Mouse (Mus musculus) bone marrow macrophage, adult 2 months (primary cell): ENCODE results near the gene 6430571L13Rik. TPM values are rescaled to one million over a fixed set of nuclear protein-coding genes. Genes with fewer than 3 reads are reported as not detected.

Source experiments
- H3K27ac ChIP-seq: 2 replicates; pipeline ENCODE4 v1.5.1; 2012; ENCODE audit warnings: low read depth, low read length; ENCODE audit not compliant: insufficient read depth
- H3K4me1 ChIP-seq: 2 replicates; pipeline ENCODE4 v1.6.1; 2012; ENCODE audit warnings: low read length; ENCODE audit not compliant: control insufficient read depth, insufficient read depth
- H3K4me3 ChIP-seq: 2 replicates; pipeline ENCODE4 v1.5.1; 2012; ENCODE audit warnings: mild to moderate bottlenecking, low read length, moderate library complexity; ENCODE audit not compliant: insufficient read depth
- CTCF ChIP-seq: IDR thresholded peaks from 2 replicates; pipeline ENCODE4 v1.5.1; 2012; ENCODE audit warnings: low read depth, mild to moderate bottlenecking, low read length, moderate library complexity
- POLR2A ChIP-seq: IDR thresholded peaks from 2 replicates; pipeline ENCODE4 v1.6.1; 2012; ENCODE audit warnings: mild to moderate bottlenecking, low read depth, low read length, borderline replicate concordance
- polyA plus RNA-seq: library from polyadenylated mRNA; stranded (reverse); fragments of >200 nt; gene quantifications from 2 replicates; pipeline ENCODE4 v1.2.4, GENCODE M21; 2012; ENCODE audit not compliant: missing spikeins, insufficient read depth, insufficient read length

Gene 6430571L13Rik
- polyA plus RNA-seq, 1 experiment: not detected

DNA sequence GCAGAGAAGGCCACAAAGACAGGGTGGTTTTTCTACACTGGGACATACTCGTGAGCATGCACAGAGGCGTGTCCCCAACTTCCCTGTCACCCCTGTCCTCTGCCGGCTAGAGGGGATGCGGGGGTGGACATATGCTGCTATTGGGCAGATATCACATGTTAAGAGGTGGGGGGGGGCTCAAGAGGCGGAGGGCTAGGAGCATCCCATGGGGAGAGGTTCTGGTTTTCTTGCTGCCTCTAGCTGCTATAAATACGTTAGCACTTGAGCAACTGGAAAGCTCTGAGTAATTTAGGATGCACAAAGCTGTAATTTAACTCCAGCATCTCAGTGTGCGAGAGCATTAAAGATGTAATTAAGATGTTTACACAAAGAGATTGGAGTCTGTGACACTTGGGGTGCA, 8.9 kb downstream of the 6430571L13Rik start:
- Histone ChIP-seq H3K27ac (no peak overlapping the region), H3K4me1 (no peaks in the 10 kb centered on the region), H3K4me3 (no peak overlapping the region)
- TF ChIP-seq CTCF (no peak), POLR2A (no peak)

DNA sequence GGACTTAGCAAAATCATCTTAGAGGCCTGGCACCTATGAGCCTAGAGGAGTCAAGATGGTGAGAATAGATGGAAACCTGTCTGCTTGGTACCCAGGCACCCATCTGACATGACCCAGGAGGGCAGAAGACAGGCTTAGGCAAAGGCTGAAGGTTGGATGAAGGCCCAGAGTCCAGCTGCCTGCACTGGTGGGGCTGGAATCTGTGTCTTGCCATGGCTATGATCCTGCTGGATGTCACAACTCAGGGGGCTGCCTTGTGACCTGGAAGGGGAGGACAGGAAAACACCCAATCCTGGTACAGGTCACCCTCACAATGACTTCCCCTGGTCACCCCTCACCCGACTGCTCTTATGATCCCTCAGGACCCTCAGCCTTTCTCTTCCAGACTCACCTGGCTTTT, 14.4 kb downstream of the 6430571L13Rik start:
- H3K4me1 ChIP-seq: no peaks in the 10 kb centered on the region
- TF ChIP-seq POLR2A: no peak
- no peak for TF ChIP-seq CTCF
- no peak overlapping the region for H3K27ac ChIP-seq
- no peak overlapping the region for H3K4me3 ChIP-seq

DNA sequence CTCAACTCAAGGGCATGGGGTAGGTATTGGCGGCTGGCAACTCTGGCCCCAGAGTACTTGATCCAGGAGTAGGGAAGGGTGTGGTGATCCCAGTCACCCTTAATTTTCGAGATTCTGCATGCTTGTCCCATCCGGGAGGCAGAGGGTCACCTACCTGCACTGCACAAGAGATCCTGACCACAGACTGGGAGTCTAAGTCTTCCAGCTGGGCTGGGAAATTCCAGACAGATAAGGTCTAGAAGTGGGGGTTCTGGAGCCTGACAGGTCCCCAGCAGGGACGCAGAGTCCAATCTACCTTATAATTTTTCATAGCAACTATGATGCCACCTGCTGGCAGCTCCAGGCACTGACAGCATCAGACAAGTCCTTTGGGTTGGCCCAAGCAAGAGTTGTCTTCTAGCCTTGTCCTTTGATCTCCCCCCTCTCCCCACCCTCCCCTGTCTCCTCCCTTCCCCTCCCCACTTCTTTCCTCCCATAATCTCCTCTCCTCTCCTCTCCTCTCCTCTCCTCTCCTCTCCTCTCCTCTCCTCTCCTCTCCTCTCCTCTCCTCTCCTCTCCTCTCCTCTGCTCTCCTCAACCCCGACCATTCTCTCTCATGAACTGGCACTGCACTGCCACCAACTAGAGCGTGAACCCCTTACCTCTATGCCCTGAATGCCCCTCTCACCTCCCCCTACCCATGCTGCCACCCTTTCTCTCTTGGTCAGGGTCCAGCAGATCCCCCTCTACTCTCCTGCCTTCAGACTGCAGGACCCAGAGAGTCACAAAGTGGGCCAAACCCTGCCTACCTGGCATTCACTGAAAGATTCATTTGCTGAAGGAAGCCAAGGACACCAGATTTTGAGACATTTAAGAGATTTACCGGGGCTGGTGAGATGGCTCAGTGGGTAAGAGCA, 15.7 kb downstream of the 6430571L13Rik start:
- no peak overlapping the region for H3K4me3 ChIP-seq
- H3K27ac ChIP-seq: no peak overlapping the region
- no peak for TF ChIP-seq POLR2A
- TF ChIP-seq CTCF: peak; percentile 88
- H3K4me1 ChIP-seq: no peaks in the 10 kb centered on the region

DNA sequence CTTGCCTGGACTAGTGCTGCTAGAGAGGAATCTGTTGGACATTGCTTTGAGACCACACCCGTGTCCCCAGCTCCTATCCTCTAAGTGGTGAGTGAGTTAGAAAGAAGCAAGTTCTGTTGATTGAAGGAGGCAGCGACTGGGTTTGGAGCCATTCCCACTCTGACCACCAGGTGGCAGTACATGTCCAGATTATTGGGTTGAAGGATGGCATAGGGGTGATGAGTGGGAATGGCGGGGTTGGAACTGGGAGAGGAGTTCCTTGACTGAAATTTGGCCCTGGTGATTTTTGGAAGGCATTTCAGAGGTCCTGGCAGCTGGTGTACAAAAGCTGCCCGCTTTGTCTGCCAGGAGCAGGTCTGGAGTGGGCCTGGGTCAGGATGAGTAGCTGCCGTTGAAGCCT, 17.2 kb downstream of the 6430571L13Rik start:
- Histone ChIP-seq H3K4me1 (no peaks in the 10 kb centered on the region), H3K27ac (no peak overlapping the region), H3K4me3 (no peak overlapping the region)
- TF ChIP-seq CTCF (peak; percentile 86), POLR2A (no peak)

DNA sequence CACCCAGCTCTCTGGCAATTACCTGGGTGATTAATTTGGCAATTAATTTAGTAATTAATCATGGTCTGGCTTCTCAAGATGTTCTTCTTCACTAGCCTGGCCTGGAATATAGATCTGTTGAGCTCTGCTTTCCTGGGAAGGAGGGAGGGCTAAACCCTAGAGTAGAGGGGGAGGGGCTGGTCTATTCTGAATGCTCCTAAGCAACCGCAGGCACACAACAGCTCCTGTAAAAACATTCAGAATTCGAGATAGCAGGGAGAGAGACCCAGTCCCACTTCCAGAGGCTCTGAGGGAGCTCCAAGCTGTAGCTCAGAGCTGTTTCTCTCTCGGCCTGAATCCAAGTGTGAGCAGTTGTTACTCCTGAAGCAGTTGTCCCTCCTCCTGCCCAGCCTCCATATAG, 20.6 kb downstream of the 6430571L13Rik start:
- TF ChIP-seq CTCF: no peak
- TF ChIP-seq POLR2A: no peak
- Histone ChIP-seq H3K4me3 (no peak overlapping the region), H3K27ac (no peak overlapping the region), H3K4me1 (no peaks in the 10 kb centered on the region)

DNA sequence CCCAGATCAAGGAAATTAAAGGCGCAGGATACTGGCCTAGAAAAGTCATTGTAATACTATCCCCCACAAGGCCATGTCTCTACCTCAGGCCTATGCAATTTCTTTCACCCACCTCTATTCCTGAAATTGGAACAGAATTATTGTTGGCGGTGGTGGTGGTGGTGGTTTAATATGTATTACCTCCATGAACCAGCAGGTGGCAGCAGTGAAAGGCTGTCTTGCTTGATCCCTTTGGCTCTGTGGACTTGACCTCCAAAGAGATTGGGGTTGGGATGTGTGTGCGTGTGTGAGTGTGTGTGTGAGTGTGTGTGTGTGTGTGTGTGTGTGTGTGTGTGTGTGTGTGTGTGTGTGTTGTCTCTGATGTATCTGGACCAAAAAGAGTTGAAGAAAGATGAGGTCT, 26.2 kb downstream of the 6430571L13Rik start:
- H3K4me1 ChIP-seq: no peaks in the 10 kb centered on the region
- no peak for TF ChIP-seq POLR2A
- H3K4me3 ChIP-seq: no peak overlapping the region
- H3K27ac ChIP-seq: no peak overlapping the region

DNA sequence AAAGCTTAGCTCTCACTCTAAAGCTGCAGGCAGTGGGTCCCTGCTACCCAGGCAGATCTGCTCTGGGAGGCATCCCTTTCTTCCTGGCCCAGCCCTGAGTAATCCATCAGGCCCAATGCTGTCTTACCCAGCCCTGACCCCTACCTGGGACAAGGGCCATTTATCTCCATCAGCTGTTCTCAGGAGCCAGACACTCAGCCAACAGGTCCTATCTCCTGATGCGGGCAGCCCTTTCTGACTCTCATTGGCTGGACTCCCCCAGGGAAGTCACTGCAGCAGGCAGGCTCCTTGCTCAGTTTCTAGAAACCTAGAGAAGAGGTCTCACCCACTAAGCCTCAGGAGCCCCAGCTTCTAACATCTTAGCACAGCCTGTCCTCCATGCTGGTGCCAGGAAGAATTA, 27.9 kb downstream of the 6430571L13Rik start:
- Histone ChIP-seq H3K4me1 (no peaks in the 10 kb centered on the region), H3K4me3 (no peak overlapping the region), H3K27ac (no peak overlapping the region)
- TF ChIP-seq CTCF: no peak
- TF ChIP-seq POLR2A: no peak

DNA sequence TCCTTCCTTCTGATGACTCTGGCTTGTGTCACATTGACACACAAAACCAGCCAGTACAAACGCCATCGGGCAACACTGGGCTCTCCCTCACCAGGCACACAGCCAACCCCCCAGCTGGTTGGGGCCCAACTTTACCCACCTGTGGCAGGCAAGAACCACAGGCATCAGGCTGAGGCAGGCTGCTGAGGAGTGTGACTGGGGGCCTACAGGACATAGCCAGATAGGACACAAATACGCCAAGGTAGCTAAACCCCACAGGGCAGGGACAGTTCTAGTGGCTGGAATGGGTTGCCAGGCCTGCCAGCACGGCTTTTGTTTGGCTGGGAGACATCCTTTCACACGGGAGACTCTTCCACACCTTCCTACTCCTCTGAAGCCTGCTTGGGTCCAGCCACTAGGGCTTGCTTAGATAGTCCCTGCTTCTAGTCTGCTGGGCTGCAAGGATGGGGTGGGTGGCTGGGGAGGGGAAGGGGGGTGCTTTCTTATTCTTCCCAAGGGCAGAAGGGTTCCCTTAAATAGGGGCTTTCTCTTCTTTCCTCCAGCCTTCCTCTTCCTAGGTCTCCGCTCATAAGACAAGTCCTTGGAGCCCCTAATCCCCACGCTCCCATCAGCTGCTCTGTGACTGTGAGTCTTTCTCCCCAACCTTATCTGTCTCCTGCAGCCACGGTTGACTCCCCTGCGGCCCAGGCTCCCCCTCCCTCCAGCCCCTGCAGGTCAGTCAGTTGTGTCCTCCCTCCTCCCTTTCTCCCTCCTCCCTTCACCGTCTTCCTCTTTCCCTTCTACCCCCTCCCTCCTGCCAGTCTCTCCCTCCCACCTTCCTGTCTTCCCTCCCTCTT, 29.1 kb downstream of the 6430571L13Rik start:
- no peak overlapping the region for H3K4me3 ChIP-seq
- no peaks in the 10 kb centered on the region for H3K4me1 ChIP-seq

DNA sequence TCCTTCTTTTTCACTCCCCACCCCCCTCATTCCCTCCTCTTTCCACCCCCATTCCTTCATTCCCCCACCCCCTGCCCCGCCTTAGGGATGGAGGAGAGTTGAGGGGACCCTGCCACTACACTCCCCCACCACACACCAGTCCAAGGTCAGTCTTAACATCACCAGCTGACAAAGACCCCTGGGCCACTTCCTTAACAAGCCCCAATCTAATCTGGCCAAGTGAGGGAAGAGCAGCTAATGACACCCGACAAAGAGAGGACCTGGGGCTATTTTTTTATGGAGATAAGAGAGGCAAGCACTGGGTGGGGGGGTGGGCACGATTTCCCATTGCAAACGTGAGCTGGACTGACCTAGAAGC, 29.7 kb downstream of the 6430571L13Rik start:
- Histone ChIP-seq H3K4me3 (no peak overlapping the region), H3K27ac (no peak overlapping the region), H3K4me1 (no peaks in the 10 kb centered on the region)
- TF ChIP-seq POLR2A: no peak

More for the DNA sequence above, 29.1 kb downstream of the 6430571L13Rik start:
- no peak overlapping the region for H3K27ac ChIP-seq
- no peak for TF ChIP-seq POLR2A
- no peak for TF ChIP-seq CTCF

DNA sequence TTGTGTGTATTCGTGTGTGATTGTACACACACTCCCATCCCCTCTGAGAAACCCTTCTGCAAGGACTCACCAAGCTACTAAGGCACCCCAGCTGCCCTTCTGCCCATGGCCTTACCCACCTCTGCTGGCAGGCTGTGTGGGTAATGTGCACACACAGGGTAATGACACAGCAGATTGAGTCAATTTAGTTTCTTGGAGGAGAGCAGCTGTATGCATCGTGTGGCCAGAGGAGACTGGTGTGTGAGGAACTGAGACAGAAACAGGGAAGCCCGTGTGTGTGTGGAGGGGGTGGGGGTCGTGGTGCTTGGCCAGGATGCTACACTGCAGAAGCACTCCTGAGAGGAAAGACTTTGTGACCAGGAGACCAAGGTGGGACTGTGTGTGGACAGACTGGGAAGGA, 32.0 kb downstream of the 6430571L13Rik start:
- Histone ChIP-seq H3K27ac (no peak overlapping the region), H3K4me3 (no peak overlapping the region), H3K4me1 (no peaks in the 10 kb centered on the region)
- no peak for TF ChIP-seq POLR2A
- no peak for TF ChIP-seq CTCF

DNA sequence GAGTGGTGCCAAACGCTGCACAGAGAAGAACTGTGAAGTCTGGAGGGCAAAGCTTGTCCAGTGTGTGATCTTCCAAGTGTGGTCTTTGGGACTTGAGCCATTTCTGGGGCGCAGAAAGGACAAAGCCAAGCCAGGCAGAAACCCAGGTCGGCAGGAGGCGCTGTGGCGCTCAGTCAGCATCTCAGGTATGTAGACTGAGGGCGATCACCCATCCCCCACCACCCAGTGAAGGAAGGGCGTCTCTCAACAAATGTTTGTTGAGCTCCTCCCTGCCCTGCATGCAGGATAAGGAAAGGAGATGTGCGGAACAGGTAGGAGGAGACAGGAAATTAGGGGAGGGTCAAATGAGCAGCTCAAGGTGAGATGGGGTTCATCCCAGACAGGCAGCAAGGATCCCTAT, 34.2 kb downstream of the 6430571L13Rik start:
- Histone ChIP-seq H3K4me1 (no peaks in the 10 kb centered on the region), H3K27ac (no peak overlapping the region), H3K4me3 (no peak overlapping the region)
- TF ChIP-seq POLR2A: no peak
- TF ChIP-seq CTCF: no peak
